Mouse (Mus musculus) thymus, adult 2 months (tissue): Measurements from ENCODE around the gene Ddx5.

Experiments
- CTCF ChIP-seq: fragments of 200-500 bp; IDR thresholded peaks from 2 replicates; pipeline ENCODE4 v1.5.1; 2012; ENCODE audit warnings: mild to moderate bottlenecking, control low read depth, low read length, moderate library complexity, borderline replicate concordance; ENCODE audit not compliant: control insufficient read depth, poor library complexity, insufficient read depth; ENCODE audit errors: extremely low read depth
- POLR2A ChIP-seq: fragments of 200-500 bp; IDR thresholded peaks from 2 replicates; pipeline ENCODE4 v1.6.1; 2012; ENCODE audit warnings: mild to moderate bottlenecking, low read length, control low read depth, moderate library complexity; ENCODE audit not compliant: control insufficient read depth, poor library complexity, insufficient read depth; ENCODE audit errors: extremely low read depth

- no peak for TF ChIP-seq CTCF
- no peak for TF ChIP-seq POLR2A
These were observed 28.8 kb upstream of the Ddx5 start for GRCm38 (mm10) chr11:106817808-106818207.
